Mouse (Mus musculus): ENCODE results near the gene Mcm6. TPM values are rescaled to one million over a fixed set of nuclear protein-coding genes. Genes with fewer than 3 reads are reported as not detected.

Gene Mcm6
- total RNA-seq (2021), result 1 to 10 TPM; 3.2 to 6.2 TPM
- long read RNA-seq, experiment 1, transcript Mcm6-201 (17 exons, 2,910 nt), result major isoform, 6 of 7 reads
- long read RNA-seq, experiment 1, partial matches to known transcripts, result 1 of 7 reads
- long read RNA-seq, experiment 1, other reads (novel, unspliced or antisense), result 0 of 7 reads
- long read RNA-seq, experiment 2, transcript Mcm6-201 (17 exons, 2,910 nt), result major isoform, 7 of 8 reads
- long read RNA-seq, experiment 2, partial matches to known transcripts, result 1 of 8 reads
- long read RNA-seq, experiment 2, other reads (novel, unspliced or antisense), result 0 of 8 reads

GRCm38 (mm10) chr1:128359554-128360376, at the start of gene Mcm6:
Gene Mcm6, minus strand, starts transcription at chr1:128359664.
- peak; percentile 90 for DNase-seq

- no peak for DNase-seq
Measured at GRCm38 (mm10) chr1:128406846-128407245, 47.4 kb upstream of the Mcm6 start.

- no peak for DNase-seq
Measured at GRCm38 (mm10) chr1:128405675-128406074, 46.2 kb upstream of the Mcm6 start.

GRCm38 (mm10) chr1:128405041-128405481, 45.6 kb upstream of the Mcm6 start:
- no peak for DNase-seq

DNA sequence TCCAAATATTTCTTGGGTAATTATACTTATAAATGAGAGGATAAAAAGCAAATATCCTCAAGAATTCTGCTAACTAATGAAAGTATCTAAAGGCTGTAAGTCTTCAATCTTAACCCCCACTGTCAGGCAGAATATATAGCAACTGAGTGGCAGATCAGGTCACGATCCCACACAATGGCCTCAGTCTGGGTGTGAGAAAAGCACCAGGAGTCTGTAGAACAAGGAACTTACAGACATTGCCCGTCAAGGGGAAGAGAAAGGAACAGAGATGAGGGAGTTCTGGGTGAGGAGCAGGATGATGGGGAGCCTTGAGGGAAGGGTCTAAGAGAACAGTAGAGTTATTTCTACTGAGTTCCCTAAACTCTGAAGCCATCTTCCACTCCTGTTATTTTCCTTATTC, 41.5 kb upstream of the Mcm6 start:
- no peak for DNase-seq

DNA sequence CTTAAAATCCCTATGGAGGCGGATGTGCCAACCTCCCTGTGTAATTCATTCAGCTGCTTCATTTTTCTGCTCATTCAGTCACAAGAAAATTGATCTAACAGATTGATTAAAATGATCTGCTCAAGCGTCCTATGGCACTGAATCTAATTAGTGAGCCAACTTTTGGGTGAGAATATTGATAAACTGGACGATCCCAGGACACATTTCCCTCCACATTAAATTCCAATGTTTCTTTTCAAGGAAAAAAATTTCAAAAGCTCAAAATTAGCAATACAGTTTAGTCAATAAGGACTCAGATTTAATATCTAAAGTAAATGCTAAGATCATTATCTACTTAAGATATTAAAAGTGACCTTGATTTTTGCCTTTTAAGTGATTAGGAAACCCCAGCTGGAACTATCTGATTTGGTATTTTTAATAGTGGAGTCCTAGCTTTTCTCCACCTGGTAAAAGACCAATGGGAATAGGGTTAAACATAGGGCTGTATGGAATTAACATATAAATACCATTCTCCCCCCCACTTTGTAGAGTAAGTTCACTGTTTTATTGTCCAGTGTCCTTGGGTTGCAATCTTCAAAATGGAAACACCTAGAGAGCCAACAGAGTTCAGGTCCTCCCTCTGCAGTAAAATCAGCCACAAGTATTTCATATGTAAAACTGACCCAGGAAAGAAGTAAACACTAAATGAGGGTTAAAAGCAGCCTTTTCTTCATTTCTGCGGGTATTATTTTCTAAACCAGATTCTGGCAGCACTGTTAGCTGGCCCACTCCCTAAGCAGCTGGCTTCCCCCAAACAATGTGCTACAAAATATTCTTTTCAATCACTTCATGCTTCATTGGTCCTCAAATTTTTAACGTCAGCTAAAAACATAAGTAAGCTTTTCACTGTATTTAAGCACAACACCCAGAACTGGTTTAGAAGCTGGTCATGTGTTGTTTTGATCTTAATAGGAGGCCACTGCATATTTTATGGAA, 40.8 kb upstream of the Mcm6 start:
- DNase-seq, result no peak

GRCm38 (mm10) chr1:128398738-128399445, 39.4 kb upstream of the Mcm6 start:
- DNase-seq, result no peak

GRCm38 (mm10) chr1:128394657-128395056, 35.2 kb upstream of the Mcm6 start:
- DNase-seq, result no peak

DNA sequence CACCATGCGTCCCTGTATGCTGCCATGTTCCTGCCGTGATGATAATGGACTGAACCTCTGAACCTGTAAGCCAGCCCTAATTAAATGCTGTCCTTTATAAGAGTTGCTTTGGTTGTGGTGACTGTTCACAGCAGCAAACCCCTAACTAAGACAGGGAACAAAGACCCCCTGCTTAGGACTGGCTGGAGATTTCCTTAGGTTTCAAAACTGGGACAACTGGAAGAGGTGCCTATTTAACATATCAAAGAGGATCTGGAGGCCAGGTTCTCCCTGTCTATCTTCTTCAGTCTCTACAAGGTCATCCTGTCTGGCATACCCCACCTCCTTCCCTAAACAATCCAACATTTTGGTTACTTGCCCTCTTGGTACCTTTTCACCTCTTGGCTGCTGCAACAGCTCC, 32.9 kb upstream of the Mcm6 start:
- no peak for DNase-seq

DNA sequence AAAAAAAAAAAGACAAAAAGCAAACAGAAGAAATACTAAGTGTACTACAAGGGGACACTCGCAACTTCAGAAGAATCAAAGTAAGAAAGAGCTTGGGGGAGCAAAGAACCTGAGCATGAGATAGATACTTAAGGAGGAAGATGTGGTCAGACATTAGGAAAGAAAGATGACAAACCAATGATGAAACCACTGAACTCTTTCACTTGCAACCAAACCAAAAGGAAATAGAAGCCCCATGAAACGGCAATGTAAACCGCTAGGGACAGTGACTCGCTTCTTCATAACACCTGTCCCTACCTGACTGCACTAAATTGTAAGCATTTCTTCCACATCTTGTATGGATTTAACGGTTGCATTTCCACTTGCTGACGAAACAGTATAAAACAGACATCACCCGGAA, 27.0 kb upstream of the Mcm6 start:
- no peak for DNase-seq

DNA sequence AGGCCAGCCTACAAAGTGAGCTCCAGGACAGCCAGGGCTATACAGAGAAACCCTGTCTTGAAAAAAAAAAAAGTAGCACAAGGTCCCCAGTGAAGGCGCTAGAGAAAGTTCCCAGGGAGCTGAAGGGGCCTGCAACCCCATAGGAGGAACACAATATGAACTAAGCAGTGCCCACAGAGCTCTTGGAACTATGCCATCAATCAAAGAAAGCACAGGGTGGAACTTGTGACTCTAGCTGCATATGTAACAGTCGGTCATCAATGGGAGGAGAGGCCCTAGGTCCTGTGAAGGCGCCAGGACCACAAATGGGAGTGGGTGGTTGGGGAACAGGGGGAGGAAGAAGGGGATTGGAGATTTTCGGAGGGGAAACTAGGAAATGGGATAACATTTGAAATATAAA, 17.4 kb upstream of the Mcm6 start:
- DNase-seq, result no peak

DNA sequence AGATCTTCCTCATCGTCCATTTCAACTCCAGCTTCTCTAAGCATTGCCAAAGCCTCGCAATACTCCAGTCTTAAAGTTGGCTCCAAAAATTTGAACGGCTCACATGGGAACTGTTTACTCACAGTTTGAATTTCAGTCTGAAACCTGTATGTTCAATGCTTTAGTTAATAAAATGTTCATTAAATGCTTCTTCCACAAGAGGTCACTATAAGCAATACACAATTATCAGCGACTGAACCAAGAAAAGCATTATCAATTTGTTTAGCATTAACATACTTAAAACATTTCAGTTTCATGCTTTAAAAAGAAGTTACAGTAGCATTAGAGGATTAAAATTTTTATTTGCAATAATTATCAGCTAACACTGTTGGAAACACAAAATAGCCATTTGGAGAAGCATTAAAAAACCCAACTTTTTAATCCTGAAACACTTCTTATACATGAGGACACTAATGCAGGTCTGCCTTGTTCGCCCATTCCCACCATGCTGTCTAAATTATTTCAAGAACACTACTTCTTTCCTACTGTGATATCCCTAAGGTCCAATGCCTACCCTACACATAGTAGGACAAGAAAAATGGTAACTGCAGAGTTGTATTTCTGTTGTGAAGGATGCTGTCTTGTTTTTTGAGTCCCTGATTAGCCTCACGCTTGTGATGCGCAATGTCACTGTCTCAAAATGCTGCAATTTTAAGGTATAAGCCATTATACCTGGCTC, 12.8 kb upstream of the Mcm6 start:
- no peak for DNase-seq

- DNase-seq, result no peak
Measured at GRCm38 (mm10) chr1:128368732-128369441, 9.4 kb upstream of the Mcm6 start.

DNA sequence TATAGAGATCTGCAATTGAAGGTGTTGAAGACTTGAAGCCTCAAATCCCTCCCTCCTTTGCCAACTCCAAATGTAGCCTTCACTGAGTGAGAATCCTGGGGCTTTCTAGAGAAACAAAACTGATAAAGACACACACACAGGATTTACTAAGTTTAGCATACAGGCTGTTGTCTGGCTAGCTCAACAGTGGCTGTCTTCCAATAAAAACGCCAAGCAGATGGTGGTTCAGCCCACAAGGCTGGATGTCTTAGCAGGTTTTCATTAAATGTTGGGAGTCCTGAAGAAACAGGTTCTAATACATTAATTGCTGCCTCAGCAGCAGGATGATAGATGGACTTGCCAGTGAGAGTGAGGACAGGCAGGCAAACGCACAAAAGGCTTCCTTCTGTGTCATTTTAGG, 1.1 kb upstream of the Mcm6 start:
- no peak for DNase-seq

DNA sequence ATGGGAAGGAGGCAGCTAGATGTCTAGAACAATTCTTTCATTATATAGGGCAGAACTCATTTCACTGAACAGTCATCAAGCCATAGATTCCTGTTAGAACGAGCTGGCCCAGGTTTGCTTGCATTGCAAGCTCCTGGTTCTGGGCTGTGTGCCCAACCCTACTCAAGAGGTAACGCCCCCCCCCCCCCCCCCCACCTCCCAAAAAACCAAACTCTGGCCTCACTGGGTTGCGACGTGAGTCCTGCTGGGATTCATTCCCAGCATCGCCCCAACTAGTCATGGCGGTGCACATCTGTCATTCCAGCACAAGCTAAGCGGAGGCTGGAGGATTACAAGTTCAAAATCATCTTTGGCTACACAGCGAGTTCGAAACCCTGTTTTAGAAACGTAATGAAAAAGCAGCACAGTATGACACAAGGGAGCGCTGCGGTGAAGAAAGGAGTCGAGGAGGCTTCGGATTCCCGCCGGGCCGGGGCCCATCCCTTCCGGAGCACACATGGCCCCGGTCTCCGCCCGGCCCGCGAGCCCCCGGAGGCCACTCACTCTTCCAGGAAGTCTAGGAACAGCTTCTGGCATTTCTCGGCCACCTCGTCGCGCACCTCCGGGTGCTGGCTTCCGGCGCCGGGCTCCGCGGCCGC, 429 bp downstream of the Mcm6 start:
- DNase-seq, result no peak

- no peak for DNase-seq
Measured at GRCm38 (mm10) chr1:128358276-128358675, 1.2 kb downstream of the Mcm6 start.

- DNase-seq, result no peak
Measured at GRCm38 (mm10) chr1:128357452-128357851, 2.0 kb downstream of the Mcm6 start.

GRCm38 (mm10) chr1:128353092-128353491, 6.4 kb downstream of the Mcm6 start:
- DNase-seq, result no peak

DNA sequence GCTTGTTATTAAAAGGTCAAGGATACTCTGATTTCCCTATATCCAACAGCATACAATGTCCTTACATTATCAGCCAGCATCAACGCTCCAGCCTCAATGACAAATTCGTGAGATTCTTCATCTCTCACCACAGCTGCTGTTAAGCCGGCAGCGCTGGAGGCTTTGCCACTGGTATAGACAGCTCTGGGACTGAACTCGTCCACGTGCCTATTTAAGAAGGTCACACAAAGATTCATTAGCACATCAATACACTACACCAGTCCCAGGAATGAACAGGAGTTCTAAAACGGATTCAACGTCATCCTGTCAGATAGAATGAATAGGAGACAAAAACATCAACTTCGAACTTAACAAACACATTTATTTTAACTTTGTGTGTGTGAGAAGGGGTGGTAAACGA, 15.2 kb downstream of the Mcm6 start:
- DNase-seq, result no peak

Data from gastrocnemius, postnatal 25 days (tissue).